Comparison of ENCODE assay signal across 20 mouse cellular contexts in the genomic region with DNA sequence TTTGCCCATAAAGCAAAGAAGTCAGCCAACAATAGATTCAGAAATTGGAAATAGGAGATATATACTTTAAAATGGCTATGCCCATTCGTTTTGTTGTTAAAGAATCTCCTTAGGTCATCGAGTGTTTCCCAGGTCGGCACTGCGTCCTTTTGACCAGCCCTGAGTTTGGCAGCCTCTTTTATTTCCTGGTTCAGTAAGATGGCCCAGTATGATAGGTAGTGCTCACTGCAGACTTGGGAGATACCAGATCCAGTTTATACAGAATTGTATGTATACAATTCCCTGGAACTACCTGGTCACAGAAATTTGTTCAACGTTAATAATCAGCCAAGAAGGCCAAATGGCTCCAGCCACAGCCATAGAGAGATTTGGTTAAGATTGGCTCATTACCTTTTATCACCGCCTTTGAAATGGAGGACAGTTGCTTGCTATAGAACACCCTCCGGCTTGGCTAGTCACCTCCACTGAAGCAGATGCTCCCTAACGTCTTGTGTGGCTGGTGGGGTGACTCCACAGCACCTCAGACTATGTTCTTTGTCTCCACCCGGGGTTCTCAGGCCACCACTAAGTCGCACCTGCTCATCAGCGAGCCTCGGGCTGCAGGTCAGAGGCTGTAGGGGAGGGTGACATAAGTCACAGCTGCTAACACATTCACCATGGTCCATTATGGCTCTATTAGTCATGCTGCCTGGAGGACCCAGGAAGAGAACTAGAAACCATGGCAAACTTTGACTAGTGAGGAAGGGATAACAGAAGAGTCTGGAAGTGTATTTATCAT. TPM values are rescaled to one million over a fixed set of nuclear protein-coding genes. Genes with fewer than 3 reads are reported as not detected.
"Had no signal": no experiment of that assay in that cellular context is flagged by ENCODE, and none has a peak within 500 bp of the region (broad histone marks: within the 10 kb centered on the region; RNA-seq: fewer than 3 reads in every experiment).

No protein-coding gene starts in this region.

- H3K9ac ChIP-seq: kidney, embryonic 15.5 days; liver, embryonic 13.5 days; midbrain, embryonic 12.5 days; midbrain, embryonic 15.5 days; neural tube, embryonic 12.5 days; neural tube, embryonic 15.5 days had no signal

- H3K4me2 ChIP-seq: kidney, embryonic 15.5 days; liver, embryonic 13.5 days; midbrain, embryonic 12.5 days; midbrain, embryonic 15.5 days; neural tube, embryonic 12.5 days; neural tube, embryonic 15.5 days had no signal

- ATAC-seq: midbrain, embryonic 15.5 days had no signal

- H3K27ac ChIP-seq: kidney, embryonic 15.5 days; left cerebral cortex, adult 2 months; liver, embryonic 13.5 days; midbrain, embryonic 12.5 days; midbrain, embryonic 15.5 days; neural tube, embryonic 12.5 days; neural tube, embryonic 15.5 days had no signal

- DNase-seq: kidney, adult 2 months; kidney, postnatal 14 days; kidney, postnatal 4 days; layer of hippocampus, postnatal 36 days; liver, embryonic 13.5 days; lung, adult 2 months; lung, postnatal 14 days; lung, postnatal 4 days; right cerebral cortex, adult 18-20 months; right cerebral cortex, postnatal 25 days; thymus, adult 2 months; thymus, postnatal 14 days; thymus, postnatal 4 days had no signal

- H3K4me1 ChIP-seq: liver, embryonic 13.5 days; midbrain, embryonic 12.5 days; midbrain, embryonic 15.5 days; neural tube, embryonic 12.5 days; neural tube, embryonic 15.5 days had no signal

- H3K4me3 ChIP-seq: kidney, embryonic 15.5 days; left cerebral cortex, adult 2 months; liver, embryonic 13.5 days; midbrain, embryonic 12.5 days; midbrain, embryonic 15.5 days; neural tube, embryonic 12.5 days; neural tube, embryonic 15.5 days had no signal

- H3K36me3 ChIP-seq: kidney, embryonic 15.5 days; liver, embryonic 13.5 days; midbrain, embryonic 12.5 days; midbrain, embryonic 15.5 days; neural tube, embryonic 12.5 days; neural tube, embryonic 15.5 days had no signal

- H3K27me3 ChIP-seq: kidney, embryonic 15.5 days; liver, embryonic 13.5 days; midbrain, embryonic 12.5 days; midbrain, embryonic 15.5 days; neural tube, embryonic 12.5 days; neural tube, embryonic 15.5 days had no signal

- H3K9me3 ChIP-seq: kidney, embryonic 15.5 days; liver, embryonic 13.5 days; midbrain, embryonic 12.5 days; midbrain, embryonic 15.5 days; neural tube, embryonic 12.5 days; neural tube, embryonic 15.5 days had no signal

RNA-seq across cellular contexts. Expression of gene Fat1, which starts 23.9 kb away (rescaled TPM):
- total RNA-seq: megakaryocyte progenitor cell, adult 5-6 weeks had no signal
